9 mouse cellular contexts compared by ENCODE assay signal in the genomic region with DNA sequence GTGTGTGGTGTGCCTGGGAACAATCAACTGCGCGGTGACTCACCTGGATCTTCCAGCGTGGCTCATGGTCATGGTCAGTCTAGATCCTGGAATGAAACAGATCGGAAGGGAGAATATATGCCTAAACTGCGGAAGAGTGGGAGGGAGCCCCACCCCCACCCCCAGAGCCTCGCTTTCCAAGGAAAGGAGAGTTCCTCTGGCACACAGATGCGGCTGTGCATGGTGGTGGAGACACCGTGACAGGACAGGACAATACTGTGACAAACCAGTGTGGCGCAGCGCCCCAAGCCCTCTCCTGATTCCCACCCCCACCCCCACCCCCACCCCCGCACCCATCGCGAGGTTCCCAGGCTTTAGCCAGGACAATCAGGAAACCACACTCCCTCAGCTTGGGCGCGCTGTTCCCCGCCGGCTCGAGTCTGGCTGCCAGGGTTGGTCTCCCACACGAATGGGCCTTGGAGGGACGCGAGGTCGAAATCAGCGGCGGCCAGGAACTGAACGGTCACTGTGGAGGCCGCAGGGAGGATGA. TPM values are rescaled to one million over a fixed set of nuclear protein-coding genes. Genes with fewer than 3 reads are reported as not detected.
DNase-seq lines count a peak whose midpoint lies in the region; ATAC-seq and TF ChIP-seq lines count a peak whose summit lies in the region.
"Had no signal": no experiment of that assay in that cellular context is flagged by ENCODE, and none has a peak within 500 bp of the region (broad histone marks: within the 10 kb centered on the region; RNA-seq: fewer than 3 reads in every experiment).

No protein-coding gene starts in this region.

- TF ChIP-seq CTCF in intestine, postnatal 0 days (IDR thresholded peaks at IDR 0.05; ENCODE audit: low read depth) = no peak

- WGBS in intestine, postnatal 0 days = 7% methylated on average over 23 of the region's 26 CpGs
- 4% methylated on average over 26 of the region's 26 CpGs for WGBS in neural tube, embryonic 15.5 days

- 0 out of 2 replicates have a peak, but pooled peaks cover 10% of the 10 kb centered on the region for H3K27me3 ChIP-seq in intestine, postnatal 0 days (replicated peaks; ENCODE audit: control insufficient read depth, insufficient read depth, low read length)
- no peaks in the 10 kb centered on the region for H3K27me3 ChIP-seq in neural tube, embryonic 15.5 days (replicated peaks)

- no peak overlapping the region; the same call in 1 of the 2 replicates for H3K9ac ChIP-seq in intestine, postnatal 0 days (ENCODE audit: low read depth, low read length)
- H3K9ac ChIP-seq in neural tube, embryonic 15.5 days (replicated peaks) = peak overlapping the region; percentile 96

- H3K4me3 ChIP-seq in intestine, postnatal 0 days (ENCODE audit: low read depth, low read length) = peak overlapping the region; percentile 77
- H3K4me3 ChIP-seq in neural tube, embryonic 15.5 days (replicated peaks) = peak overlapping the region; percentile 86

- H3K27ac ChIP-seq in intestine, postnatal 0 days (ENCODE audit: low read depth, low read length) = no peak overlapping the region
- peak overlapping the region; percentile 95 for H3K27ac ChIP-seq in neural tube, embryonic 15.5 days (replicated peaks)
- H3K27ac ChIP-seq: macrophage had no signal

- ATAC-seq in intestine, postnatal 0 days = peak; percentile 16; the same call in 1 of the 2 replicates
- ATAC-seq in neural tube, embryonic 15.5 days (ENCODE audit: low FRiP score) = peak; percentile 58
- no peak for ATAC-seq in monocyte, adult 5-6 weeks (replicated peaks; ENCODE audit: insufficient number of reproducible peaks, low FRiP score, low TSS enrichment, poor library complexity, severe bottlenecking)

- no peaks in the 10 kb centered on the region for H3K4me1 ChIP-seq in intestine, postnatal 0 days (replicated peaks; ENCODE audit: control insufficient read depth, insufficient read depth, low read length)
- peaks cover 47% of the 10 kb centered on the region for H3K4me1 ChIP-seq in neural tube, embryonic 15.5 days

- peak overlapping the region; percentile 96 for H3K4me2 ChIP-seq in intestine, postnatal 0 days (replicated peaks; ENCODE audit: low read depth)
- H3K4me2 ChIP-seq in neural tube, embryonic 15.5 days = peak overlapping the region; percentile 75

- no peaks in the 10 kb centered on the region for H3K9me3 ChIP-seq in intestine, postnatal 0 days (ENCODE audit: control insufficient read depth)
- H3K9me3 ChIP-seq in neural tube, embryonic 15.5 days (replicated peaks) = no peaks in the 10 kb centered on the region

- DNase-seq in embryo, embryonic 10.5 days (ENCODE audit: low spot score) = peak; percentile 15
- DNase-seq in embryo, embryonic 9.5 days (ENCODE audit: extremely low spot score) = no peak
- peak; percentile 46 for DNase-seq in retina, embryonic 14.5 days (ENCODE audit: low spot score)
- no peak for DNase-seq in retina, postnatal 1 day
- DNase-seq in frontal cortex, postnatal 10 days (ENCODE audit: low spot score in 2 of 2) = no peak

- H3K36me3 ChIP-seq in intestine, postnatal 0 days (ENCODE audit: control insufficient read depth, insufficient read depth) = no peaks in the 10 kb centered on the region
- peaks cover 19% of the 10 kb centered on the region for H3K36me3 ChIP-seq in neural tube, embryonic 15.5 days

RNA-seq across cellular contexts. Expression of gene Gm1673, which starts 0.4 kb away (rescaled TPM):
- 26.0 and 26.7 TPM in 2 replicates for polyA plus RNA-seq in intestine, postnatal 0 days (2015; fragmentation: Nextera tagmentation; extraction: Ambion mirVana)
- polyA plus RNA-seq in neural tube, embryonic 15.5 days (2015; fragmentation: Nextera tagmentation; extraction: Ambion mirVana) = 459 and 621 TPM in 2 replicates
- 4.8 TPM in 1 of 3 replicates, not detected in the others for total RNA-seq in monocyte, adult 5-6 weeks (2017)

RNA-seq across cellular contexts. Expression of gene Nat8l, which starts 13.0 kb away (rescaled TPM):
- polyA plus RNA-seq in intestine, postnatal 0 days (2015; fragmentation: Nextera tagmentation; extraction: Ambion mirVana) = 0.10 TPM in 2 replicates
- polyA plus RNA-seq in neural tube, embryonic 15.5 days (2015; fragmentation: Nextera tagmentation; extraction: Ambion mirVana) = 4.8 and 6.4 TPM in 2 replicates
- 8.2 to 9.5 TPM (median 8.4 TPM) in 3 replicates for total RNA-seq in monocyte, adult 5-6 weeks (2017)

RNA-seq across cellular contexts. Expression of gene Nelfa, which starts 46.6 kb away (rescaled TPM):
- 18.2 and 19.1 TPM in 2 replicates for polyA plus RNA-seq in intestine, postnatal 0 days (2015; fragmentation: Nextera tagmentation; extraction: Ambion mirVana)
- 33.8 and 43.9 TPM in 2 replicates for polyA plus RNA-seq in neural tube, embryonic 15.5 days (2015; fragmentation: Nextera tagmentation; extraction: Ambion mirVana)
- total RNA-seq in monocyte, adult 5-6 weeks (2017) = 16.4 to 26.9 TPM (median 19.6 TPM) in 3 replicates

Comparison
In these comparisons a context has a peak if more than half of its experiments do, and no peak if none do; other contexts are left out.
1. DNase-seq: peak in embryo, embryonic 10.5 days (single experiment) and retina, embryonic 14.5 days (single experiment); none in embryo, embryonic 9.5 days (single experiment), retina, postnatal 1 day (single experiment) and frontal cortex, postnatal 10 days (0 of 2).
2. RNA of gene Gm1673, which starts 0.4 kb away (polyA plus RNA-seq): 459 to 621 TPM in neural tube, embryonic 15.5 days; 26.0 to 26.7 TPM in intestine, postnatal 0 days; every median in the first group is over 10 times any median in the second.